Mouse (Mus musculus) hindbrain, embryonic 10.5 days (tissue): ENCODE results near the gene Gm12248. TPM values are rescaled to one million over a fixed set of nuclear protein-coding genes. Genes with fewer than 3 reads are reported as not detected.

ENCODE experiments used
- DNase-seq: peaks from one replicate; pipeline ENCODE4 v3.0.0-alpha.2; 2017; ENCODE audit warnings: low spot score
- H3K27ac ChIP-seq: fragments of 300-500 bp; sonication (generic); 2 replicates; pipeline ENCODE4 v1.5.1; 2016; ENCODE audit warnings: mild to moderate bottlenecking, moderate library complexity
- H3K27me3 ChIP-seq: fragments of 300-500 bp; sonication (generic); 2 replicates; pipeline ENCODE4 v1.6.1; 2016; ENCODE audit warnings: mild to moderate bottlenecking; ENCODE audit not compliant: poor library complexity, insufficient read depth, severe bottlenecking
- H3K36me3 ChIP-seq: fragments of 300-500 bp; sonication (generic); 2 replicates; pipeline ENCODE4 v1.6.1; 2016; ENCODE audit warnings: mild to moderate bottlenecking, moderate library complexity
- H3K4me1 ChIP-seq: fragments of 300-500 bp; sonication (generic); replicated peaks from 2 replicates; pipeline ENCODE4 v1.6.1; 2016; ENCODE audit warnings: mild to moderate bottlenecking
- H3K4me3 ChIP-seq: fragments of 300-500 bp; sonication (generic); 2 replicates; pipeline ENCODE4 v1.5.1; 2016; ENCODE audit warnings: mild to moderate bottlenecking, moderate library complexity
- H3K9me3 ChIP-seq: fragments of 300-500 bp; sonication (generic); 2 replicates; pipeline ENCODE4 v1.6.1; 2016; ENCODE audit warnings: mild to moderate bottlenecking, moderate library complexity
- WGBS: fragments of 180-500 bp; shearing (Covaris S2); methylation state at CpG from one replicate; pipeline ENCODE4 v1.1.7; 2016; 5-methylcytosine and 5-hydroxymethylcytosine counted together
- polyA plus RNA-seq: library from polyadenylated mRNA; unstranded; fragments of >200 nt; fragmentation: Nextera tagmentation; extraction: Ambion mirVana; gene quantifications from 2 replicates; pipeline ENCODE4 v1.2.1, GENCODE M21; 2016

The Gm12248 gene
- polyA plus RNA-seq = 0.17 TPM in 1 of 2 replicates, not detected in the other

DNA sequence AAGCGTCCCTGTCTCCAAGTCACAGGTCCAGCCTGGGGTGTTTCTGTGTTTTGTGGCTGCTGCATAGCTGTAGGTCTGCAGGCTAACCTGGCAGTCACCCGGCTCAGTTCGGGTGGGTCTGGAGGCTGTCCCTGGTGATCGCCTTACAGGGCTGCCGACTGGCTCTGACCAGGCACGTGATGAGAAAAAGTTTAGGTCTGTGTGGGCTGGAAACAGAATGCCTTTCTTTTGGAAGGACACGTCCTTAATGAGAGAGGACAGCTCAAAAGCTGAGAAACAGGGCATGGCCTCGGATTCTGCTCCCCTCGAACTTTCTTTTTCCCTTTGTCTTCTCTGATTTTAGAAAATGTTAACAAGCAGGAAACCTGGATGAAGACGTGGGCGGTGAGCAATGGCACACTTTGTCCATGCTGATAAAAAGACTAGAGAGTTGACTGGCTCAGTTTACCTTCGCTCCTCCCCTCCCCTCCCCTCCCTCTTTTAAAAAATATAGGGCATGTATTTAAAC, at the start of gene Gm12248:
TSS of gene Gm12248 (minus strand) at position 114 of the 508 bp plus-strand sequence.
- 22% methylated on average over 12 of the region's 12 CpGs for WGBS
- no peak within 1 kb of the TSS for H3K27ac ChIP-seq

GRCm38 (mm10) chr11:58139466-58139865, 46.5 kb upstream of the Gm12248 start:
- peaks cover 98% of the 10 kb centered on the region for H3K36me3 ChIP-seq
- H3K4me1 ChIP-seq = peaks cover 7% of the 10 kb centered on the region; the same call in 1 of the 2 replicates
- DNase-seq = no peak
- H3K27me3 ChIP-seq = no peaks in the 10 kb centered on the region
- H3K4me3 ChIP-seq = no peak overlapping the region
- 93% methylated on average over 3 of the region's 3 CpGs for WGBS
- no peaks in the 10 kb centered on the region for H3K9me3 ChIP-seq
- no peak overlapping the region; the same call in 1 of the 2 replicates for H3K27ac ChIP-seq

More for the DNA sequence above, at the start of gene Gm12248:
- Histone ChIP-seq H3K4me1 (peaks cover 22% of the 10 kb centered on the region), H3K4me3 (peak within 1 kb of the TSS; percentile 27), H3K9me3 (no peaks in the 10 kb centered on the region), H3K36me3 (no peaks in the 10 kb centered on the region), H3K27me3 (peaks cover 27% of the 10 kb centered on the region)
- DNase-seq = peak; percentile 27

DNA sequence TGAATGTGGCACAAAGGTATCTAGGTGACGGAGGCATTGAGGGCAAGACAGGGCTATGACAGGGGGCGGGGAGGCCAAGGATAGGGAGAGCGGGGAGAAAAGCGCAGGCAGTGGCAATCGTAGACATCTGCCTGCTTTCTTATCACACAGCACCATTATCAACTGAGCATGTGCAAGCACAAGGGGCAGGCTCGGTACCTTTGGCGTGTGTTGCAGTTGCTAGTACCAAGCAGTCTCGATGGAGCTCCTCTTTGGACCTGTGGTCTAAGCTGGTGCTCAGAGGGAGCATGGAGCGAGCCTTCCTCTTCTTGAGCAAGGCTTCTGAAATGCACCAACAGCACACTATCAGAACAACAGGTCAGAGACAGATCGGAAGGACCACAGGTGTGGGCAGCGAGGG, 45.9 kb upstream of the Gm12248 start:
- Histone ChIP-seq H3K9me3 (no peaks in the 10 kb centered on the region), H3K27me3 (no peaks in the 10 kb centered on the region), H3K4me3 (no peak overlapping the region), H3K27ac (no peak overlapping the region; the same call in 1 of the 2 replicates), H3K4me1 (peaks cover 7% of the 10 kb centered on the region; the same call in 1 of the 2 replicates), H3K36me3 (peaks cover 98% of the 10 kb centered on the region)
- DNase-seq = peak; percentile 16
- 85% methylated on average over 11 of the region's 11 CpGs for WGBS

DNA sequence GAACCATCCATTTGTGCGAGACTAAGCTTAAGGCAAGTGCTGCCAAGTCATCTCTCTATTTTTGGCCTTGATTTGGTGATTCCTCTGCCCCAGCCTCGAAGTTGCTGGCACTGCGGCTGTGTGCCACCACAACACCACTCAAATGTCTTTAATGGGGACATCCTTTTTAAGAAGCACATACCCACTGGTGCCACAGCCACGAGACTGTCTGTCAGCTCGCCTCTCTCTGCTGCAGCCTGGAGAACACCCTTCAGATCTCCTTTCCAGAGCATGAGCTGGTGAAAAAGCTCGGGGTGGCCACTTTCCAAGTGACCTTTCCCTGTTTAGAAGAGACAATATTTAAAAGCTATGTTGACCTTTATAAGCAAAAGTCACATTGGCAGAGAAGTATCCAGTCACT, 43.7 kb upstream of the Gm12248 start:
- Histone ChIP-seq H3K36me3 (peaks cover 100% of the 10 kb centered on the region), H3K4me1 (peaks cover 7% of the 10 kb centered on the region; the same call in 1 of the 2 replicates)

GRCm38 (mm10) chr11:58135296-58135695, 42.4 kb upstream of the Gm12248 start:
- Histone ChIP-seq H3K9me3 (no peaks in the 10 kb centered on the region), H3K27ac (no peak overlapping the region), H3K36me3 (peaks cover 100% of the 10 kb centered on the region), H3K27me3 (no peaks in the 10 kb centered on the region), H3K4me3 (no peak overlapping the region), H3K4me1 (peaks cover 7% of the 10 kb centered on the region; the same call in 1 of the 2 replicates)
- no peak for DNase-seq

More for the DNA sequence above, 43.7 kb upstream of the Gm12248 start:
- Histone ChIP-seq H3K27ac (no peak overlapping the region), H3K9me3 (no peaks in the 10 kb centered on the region), H3K27me3 (no peaks in the 10 kb centered on the region), H3K4me3 (no peak overlapping the region)
- no peak for DNase-seq
- 90% methylated on average over 6 of the region's 6 CpGs for WGBS

DNA sequence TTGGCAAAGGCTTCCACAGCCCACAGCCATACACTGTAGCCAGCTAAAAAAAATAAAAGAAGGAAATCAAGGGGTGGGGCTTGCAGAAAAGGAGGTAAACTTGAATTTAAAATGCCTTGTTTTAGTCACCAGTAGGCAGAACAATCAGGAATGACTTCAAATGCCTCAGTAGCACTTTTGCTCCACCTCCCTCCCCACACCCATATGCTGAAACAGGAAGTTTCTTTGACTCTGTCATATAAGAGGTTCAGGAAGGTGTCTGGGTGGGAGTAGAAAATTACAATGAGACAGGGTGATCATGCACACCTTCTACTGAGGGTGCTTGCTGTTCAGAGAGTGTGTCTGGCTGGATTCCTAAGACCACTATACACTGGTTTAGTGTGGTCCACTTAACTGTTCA, 41.9 kb upstream of the Gm12248 start:
- Histone ChIP-seq H3K4me3 (no peak overlapping the region), H3K27ac (no peak overlapping the region), H3K36me3 (peaks cover 100% of the 10 kb centered on the region), H3K4me1 (peaks cover 7% of the 10 kb centered on the region; the same call in 1 of the 2 replicates), H3K9me3 (no peaks in the 10 kb centered on the region), H3K27me3 (no peaks in the 10 kb centered on the region)
- DNase-seq = no peak

DNA sequence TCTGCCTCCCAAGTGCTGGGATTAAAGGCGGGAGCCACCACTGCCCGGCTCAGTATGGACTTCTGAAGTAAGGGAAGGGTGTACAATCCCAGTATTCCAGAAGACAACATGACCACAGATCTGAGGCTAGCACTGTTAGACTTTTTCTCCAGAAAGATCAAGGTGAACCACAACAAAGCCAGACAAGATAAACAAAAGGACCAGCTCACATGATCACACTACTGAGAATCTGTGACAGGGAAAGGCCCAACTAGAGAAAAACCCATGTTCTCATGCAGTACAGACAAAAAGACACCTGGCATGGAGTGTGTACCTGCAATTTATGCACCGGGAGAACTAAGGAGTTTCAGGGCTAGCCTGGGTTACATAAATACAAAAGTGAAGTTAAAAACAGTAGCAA, 39.1 kb upstream of the Gm12248 start:
- H3K27ac ChIP-seq = no peak overlapping the region
- no peaks in the 10 kb centered on the region for H3K4me1 ChIP-seq
- H3K4me3 ChIP-seq = no peak overlapping the region
- no peaks in the 10 kb centered on the region for H3K9me3 ChIP-seq
- no peak for DNase-seq
- 95% methylated on average over 3 of the region's 3 CpGs for WGBS
- H3K36me3 ChIP-seq = peaks cover 100% of the 10 kb centered on the region
- H3K27me3 ChIP-seq = no peaks in the 10 kb centered on the region

GRCm38 (mm10) chr11:58129302-58129843, 36.4 kb upstream of the Gm12248 start:
- Histone ChIP-seq H3K36me3 (peaks cover 100% of the 10 kb centered on the region), H3K4me3 (no peak overlapping the region), H3K9me3 (no peaks in the 10 kb centered on the region), H3K27me3 (no peaks in the 10 kb centered on the region), H3K27ac (no peak overlapping the region), H3K4me1 (no peaks in the 10 kb centered on the region)
- no peak for DNase-seq
- WGBS = 86% methylated on average over 6 of the region's 6 CpGs

DNA sequence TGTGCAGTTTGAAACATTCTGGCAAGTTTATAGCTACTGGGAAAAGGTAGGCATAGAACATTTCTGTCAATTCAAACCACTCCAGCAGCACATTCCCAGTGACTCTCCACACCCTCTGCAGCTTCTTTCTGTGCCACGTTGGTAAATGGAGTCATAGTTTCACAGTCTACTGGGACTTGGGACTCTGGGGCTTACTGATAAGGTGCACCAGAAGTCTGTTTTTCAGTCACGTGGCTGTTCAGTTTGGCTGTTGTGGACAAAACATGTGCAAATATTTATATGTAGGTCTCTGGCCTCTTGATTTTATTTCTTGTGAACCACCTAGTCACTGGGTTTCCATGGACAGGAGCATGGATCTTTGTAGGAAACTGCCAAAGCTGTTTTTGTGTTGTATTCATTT, 34.6 kb upstream of the Gm12248 start:
- Histone ChIP-seq H3K27ac (no peak overlapping the region), H3K27me3 (no peaks in the 10 kb centered on the region), H3K9me3 (no peaks in the 10 kb centered on the region), H3K36me3 (peaks cover 100% of the 10 kb centered on the region), H3K4me1 (no peaks in the 10 kb centered on the region), H3K4me3 (no peak overlapping the region)
- no peak for DNase-seq
- 91% methylated on average over 2 of the region's 2 CpGs for WGBS

DNA sequence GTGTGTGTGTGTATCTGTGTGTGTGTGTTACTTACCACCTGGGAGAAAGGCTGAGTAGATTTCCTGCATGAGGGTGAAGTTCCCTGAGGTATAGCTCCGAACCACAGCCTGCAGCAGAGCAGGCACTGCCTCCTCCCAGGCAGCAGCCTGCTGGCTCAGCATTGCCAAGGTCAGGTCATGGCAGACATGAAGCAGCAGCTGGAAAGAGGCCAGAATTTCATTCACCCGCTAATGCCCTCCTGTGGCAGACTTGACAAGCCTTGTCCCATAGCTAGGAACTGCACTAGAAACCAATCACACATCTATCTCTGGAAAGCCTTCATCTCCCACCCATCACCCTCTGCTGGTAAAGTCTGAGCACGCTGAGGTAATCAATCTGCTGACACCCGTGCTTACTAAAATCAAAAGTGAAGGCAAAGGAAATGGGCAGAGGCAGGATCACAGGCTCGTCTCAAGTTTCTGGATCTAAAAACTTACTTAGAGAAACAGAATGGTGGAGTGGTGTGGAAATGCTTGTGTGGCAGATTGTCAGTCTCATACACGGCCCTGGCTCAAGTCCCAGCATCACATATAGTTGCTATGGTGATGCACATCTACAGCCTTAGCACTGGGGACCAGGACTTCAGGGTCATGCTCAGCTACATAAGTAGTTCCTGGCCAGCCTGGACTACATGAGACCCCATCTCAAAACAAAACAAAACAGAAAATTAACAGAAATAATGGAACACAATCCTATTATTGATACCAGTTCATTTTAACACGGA, 33.6 kb upstream of the Gm12248 start:
- Histone ChIP-seq H3K4me3 (no peak overlapping the region), H3K27ac (no peak overlapping the region), H3K9me3 (no peaks in the 10 kb centered on the region), H3K36me3 (peaks cover 100% of the 10 kb centered on the region), H3K4me1 (no peaks in the 10 kb centered on the region), H3K27me3 (no peaks in the 10 kb centered on the region)
- no peak for DNase-seq
- 83% methylated on average over 7 of the region's 7 CpGs for WGBS

DNA sequence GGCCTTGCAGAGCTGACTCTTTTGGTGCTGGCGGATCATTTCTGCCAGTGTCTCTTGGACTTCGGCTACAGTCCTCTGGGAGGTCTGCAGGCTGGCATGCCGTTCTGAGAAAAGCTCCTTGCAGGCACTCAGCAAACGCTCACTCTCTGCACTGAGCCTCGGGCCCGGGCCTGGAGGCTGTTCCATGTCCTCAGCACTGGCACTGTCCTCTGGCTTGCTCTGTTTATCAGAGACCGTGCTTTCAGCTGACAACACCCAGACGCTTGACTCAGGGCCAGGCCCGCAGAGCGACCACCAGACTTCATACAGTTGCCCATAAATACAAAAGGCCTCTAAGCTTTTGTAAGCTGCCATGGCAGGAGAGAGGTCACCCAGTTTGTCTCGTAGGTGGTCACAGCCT, 32.1 kb upstream of the Gm12248 start:
- Histone ChIP-seq H3K36me3 (peaks cover 100% of the 10 kb centered on the region), H3K27ac (no peak overlapping the region), H3K9me3 (no peaks in the 10 kb centered on the region), H3K4me1 (0 out of 2 replicates have a peak, but pooled peaks cover 2% of the 10 kb centered on the region), H3K4me3 (no peak overlapping the region), H3K27me3 (no peaks in the 10 kb centered on the region)
- WGBS = 91% methylated on average over 11 of the region's 11 CpGs
- no peak for DNase-seq

- Histone ChIP-seq H3K4me3 (no peak overlapping the region), H3K4me1 (0 out of 2 replicates have a peak, but pooled peaks cover 2% of the 10 kb centered on the region), H3K36me3 (peaks cover 100% of the 10 kb centered on the region), H3K27me3 (no peaks in the 10 kb centered on the region), H3K27ac (no peak overlapping the region), H3K9me3 (no peaks in the 10 kb centered on the region)
- DNase-seq = no peak
- 92% methylated on average over 2 of the region's 2 CpGs for WGBS
Measured at GRCm38 (mm10) chr11:58123711-58124110, 30.8 kb upstream of the Gm12248 start.

DNA sequence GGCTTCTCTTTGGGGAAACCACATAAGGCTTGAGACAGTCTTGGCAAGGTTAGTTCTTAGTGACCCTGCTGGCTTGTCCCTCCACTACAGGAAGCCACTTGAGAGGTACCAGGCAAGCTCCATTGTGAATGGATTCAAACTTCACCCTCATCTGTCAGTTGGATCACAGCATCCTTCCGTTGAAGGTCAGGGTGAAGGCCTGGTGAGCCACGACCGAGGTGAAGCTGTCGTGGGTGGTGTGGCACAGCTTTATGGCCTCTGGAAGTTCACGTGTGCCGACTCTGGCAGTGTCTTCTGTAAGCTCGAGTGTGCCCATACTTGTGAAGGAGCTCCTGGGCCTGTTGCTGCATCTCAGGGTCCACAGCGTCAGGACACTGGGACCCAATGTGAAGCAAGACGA, 28.4 kb upstream of the Gm12248 start:
- no peak overlapping the region for H3K27ac ChIP-seq
- H3K4me1 ChIP-seq = 0 out of 2 replicates have a peak, but pooled peaks cover 2% of the 10 kb centered on the region
- H3K4me3 ChIP-seq = no peak overlapping the region
- no peaks in the 10 kb centered on the region for H3K9me3 ChIP-seq
- peaks cover 100% of the 10 kb centered on the region for H3K36me3 ChIP-seq
- WGBS = 91% methylated on average over 9 of the region's 9 CpGs
- H3K27me3 ChIP-seq = no peaks in the 10 kb centered on the region
- DNase-seq = no peak
